Mouse (Mus musculus): Measurements from ENCODE around the gene Clca3a2. TPM values are rescaled to one million over a fixed set of nuclear protein-coding genes. Genes with fewer than 3 reads are reported as not detected.
"Not testable (repeated sequence)": the region's sequence is repeated elsewhere in the genome, so short reads cannot be mapped to it uniquely, and the experiment has no call there.

Gene Clca3a2
- polyA plus RNA-seq (2017; shearing (Covaris generic)), result not detected

DNA sequence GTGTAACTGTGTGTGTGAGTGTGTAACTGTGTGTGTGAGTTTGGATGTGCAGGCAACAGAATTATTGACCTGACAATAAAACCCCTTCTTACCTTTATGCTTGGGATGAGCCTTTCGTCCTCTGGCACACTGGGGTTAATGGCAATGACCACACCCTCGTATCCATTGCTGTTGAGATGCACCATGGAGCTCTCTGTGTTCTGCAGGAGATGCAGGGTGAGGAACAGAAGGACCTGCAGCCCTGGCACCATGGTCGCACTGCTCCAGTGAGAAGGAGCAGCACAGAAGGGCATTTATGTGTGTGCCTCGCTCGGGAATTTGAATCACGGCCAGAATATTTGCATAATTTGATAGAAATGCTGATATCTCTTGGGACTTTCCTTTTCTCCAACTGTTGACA, at the start of gene Clca3a2:
TSS of gene Clca3a2 (minus strand) at position 276 of the 400 bp plus-strand sequence.
- ATAC-seq, result not testable (repeated sequence)

DNA sequence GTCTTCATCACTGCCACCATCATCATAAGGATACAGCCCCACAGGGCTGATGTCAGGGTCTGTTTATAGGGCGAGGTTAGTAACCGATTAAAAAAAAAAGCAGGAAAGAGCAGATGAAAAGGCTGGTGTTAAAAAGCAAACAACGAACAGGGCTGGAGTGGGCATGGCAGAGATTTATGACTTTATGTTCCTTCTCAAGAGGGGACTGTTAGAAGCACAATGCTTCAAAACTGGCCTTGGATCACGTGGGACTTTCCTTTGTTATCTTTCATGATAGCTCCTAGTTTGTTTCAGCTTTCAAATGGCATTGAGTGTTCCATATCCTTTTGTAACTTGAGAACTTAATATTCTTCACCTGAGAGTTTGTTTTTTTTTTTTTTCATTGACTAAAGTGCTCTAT, 30.3 kb upstream of the Clca3a2 start:
- ATAC-seq, result no peak

DNA sequence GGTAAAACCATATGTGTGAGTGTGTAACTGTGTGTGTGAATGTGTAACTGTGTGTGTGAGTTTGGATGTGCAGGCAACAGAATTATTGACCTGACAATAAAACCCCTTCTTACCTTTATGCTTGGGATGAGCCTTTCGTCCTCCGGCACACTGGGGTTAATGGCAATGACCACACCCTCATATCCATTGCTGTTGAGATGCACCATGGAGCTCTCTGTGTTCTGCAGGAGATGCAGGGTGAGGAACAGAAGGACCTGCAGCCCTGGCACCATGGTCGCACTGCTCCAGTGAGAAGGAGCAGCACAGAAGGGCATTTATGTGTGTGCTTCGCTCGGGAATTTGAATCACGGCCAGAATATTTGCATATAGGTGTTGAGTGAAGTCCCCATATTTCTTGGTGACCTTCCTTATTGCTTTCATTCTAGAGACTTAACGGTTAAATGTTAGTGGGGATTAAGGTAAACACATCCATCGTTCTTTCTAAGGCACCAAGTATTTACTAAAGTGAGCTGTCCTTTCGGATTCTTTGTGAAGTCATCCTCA, 29.8 kb upstream of the Clca3a2 start, which contains the start of gene Clca3b:
TSS of gene Clca3b (minus strand) at position 344 of the 543 bp plus-strand sequence.
- ATAC-seq, result not testable (repeated sequence)

DNA sequence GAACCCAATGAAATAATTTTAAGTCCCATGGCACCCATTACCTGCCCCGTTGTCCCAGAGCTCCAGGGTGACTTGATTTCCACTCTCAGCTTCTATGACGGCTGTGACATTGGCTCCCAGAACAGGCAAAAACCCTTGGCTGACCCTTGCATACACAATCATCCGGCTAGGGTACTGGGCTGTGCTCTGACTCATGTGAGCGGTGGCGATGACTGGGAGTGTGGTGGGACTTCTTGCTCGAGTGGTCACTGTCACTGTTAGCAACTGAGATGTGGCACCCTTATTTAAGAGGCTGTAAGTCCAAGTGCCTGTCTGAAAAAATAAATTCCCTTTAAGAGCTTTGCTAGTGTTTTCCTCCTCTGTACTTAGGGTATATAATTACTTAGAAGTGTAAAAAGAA, 8.0 kb upstream of the Clca3a2 start:
- no peak for ATAC-seq

DNA sequence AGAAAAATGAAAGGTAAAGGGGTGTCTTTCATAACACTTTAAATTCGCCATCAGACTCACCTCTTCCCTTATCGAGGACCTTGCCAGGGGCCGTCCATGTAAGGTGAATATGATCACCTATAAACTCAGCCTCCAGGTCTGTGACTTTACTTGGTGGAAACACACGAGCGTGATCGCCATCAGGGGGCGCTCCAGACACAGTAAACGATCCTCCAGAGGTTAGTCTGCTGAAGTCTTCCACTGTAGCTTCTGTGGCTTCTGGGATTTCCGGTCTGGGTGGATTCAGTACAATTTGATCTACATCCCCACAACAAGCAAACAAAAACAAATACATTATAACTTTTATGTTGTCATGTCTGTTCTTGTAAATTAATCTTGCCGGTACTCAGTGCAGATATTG, 5.9 kb upstream of the Clca3a2 start:
- ATAC-seq, result peak; percentile 59

DNA sequence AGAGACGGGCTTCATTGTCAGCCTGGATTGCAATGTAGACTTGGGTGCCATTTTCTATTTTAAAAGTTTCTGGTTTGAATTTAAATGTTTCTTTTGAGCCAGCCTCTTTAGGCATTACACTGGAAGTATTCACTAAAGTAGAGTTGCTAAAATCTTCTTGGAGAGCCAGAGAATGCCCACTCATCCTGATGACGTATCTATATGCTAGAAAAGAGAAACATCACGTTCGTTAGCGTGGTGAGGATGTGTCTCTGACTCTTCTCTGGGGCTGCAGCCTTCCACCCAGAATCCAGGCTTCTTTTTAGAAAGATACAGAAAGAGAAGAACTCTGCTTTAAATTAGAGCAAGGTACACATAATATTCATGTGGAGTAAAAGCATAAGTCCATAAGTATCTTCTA, 4.0 kb upstream of the Clca3a2 start:
- no peak for ATAC-seq

DNA sequence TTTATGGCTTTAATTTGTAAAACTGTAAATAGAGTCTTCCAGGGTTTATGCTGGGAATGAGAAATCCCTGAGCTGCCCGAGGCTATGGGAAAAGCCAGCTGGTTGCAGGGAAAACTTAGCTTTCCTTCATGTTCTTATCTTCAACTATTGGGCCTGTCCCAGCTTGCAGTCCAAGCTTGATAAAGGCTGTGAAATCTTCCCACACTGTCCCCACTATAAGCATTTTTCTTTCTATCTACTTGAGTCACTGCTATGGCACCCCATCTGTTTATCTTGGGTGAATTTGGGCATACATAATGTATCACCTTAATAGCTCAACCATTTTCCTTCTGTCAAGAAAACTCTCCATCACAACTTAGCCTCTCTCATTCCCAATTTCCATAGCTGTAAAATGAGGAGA, 1.3 kb upstream of the Clca3a2 start:
- no peak for ATAC-seq

DNA sequence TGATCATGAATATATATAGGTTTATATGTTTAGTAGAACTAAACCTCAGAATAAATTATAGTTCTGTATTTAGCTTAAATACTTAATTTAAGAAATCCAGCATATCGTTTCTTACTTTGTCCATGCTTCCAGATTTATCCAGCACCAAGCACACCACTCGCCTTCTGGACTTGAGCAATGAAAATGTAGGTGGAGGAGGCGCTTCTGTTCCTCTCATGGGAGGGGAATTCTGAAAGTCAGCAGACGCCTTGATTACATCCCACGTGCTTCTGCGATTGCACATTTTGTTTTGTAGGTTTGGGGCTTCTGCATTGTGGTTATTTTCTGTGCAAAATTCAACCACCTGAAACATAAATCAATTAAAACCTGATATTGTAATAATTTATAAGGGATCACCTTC, 6.0 kb downstream of the Clca3a2 start:
- not testable (repeated sequence) for ATAC-seq

DNA sequence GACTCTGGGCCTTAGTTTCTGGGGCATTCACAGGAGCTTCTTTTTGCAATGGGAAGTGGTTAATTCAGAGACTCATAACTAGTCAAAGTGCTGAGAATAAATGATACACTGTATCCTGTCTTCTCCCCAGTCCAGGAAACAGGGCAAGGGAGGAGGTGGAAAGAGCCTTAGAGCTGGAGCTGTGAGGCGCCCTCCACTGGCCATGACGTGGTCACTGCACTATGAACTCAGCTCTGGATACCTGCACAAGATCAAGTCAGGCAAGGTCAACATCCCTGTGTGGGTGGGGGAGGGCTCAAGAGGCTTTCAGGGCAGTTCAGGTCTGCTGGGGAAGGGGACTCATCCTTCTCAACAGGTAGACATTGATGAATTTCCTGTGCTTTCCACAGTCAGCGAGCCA, 7.5 kb downstream of the Clca3a2 start:
- no peak for ATAC-seq

DNA sequence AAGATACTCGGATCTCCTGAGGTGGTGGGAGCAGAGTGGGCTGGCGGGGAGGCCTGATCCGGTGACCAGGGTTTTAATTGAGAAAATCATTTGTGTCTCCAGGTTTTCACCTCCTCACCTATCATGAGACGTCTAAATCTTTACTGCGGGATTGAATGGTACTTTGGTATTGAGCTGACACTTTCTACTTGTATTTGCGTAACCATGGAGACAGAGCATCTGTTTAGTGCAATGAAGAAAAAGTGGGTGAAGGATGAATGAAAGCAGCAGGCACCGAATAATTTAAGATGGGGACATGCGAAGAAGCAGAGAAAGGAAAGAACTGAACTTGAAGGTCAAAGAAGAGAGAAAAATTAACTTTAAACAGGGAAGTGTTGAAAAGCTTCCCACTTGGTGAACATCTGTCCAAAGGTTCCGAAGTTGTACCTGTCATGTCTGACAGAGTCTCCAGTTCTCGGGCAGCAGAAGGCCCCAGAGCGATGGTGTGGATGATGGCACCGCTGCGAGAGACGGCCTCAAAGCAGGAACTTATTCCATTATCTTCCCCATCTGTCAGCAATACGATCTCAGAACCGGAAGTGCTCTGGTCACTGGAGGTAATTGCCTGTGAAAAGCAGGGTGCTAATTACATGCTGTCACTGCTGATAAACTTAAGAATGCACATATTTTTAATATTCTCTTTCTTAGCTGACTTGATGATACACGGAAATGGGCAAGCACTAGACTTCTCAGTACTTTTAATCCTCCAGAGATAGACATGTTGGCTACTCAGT, 11.0 kb downstream of the Clca3a2 start:
- not testable (repeated sequence) for ATAC-seq

DNA sequence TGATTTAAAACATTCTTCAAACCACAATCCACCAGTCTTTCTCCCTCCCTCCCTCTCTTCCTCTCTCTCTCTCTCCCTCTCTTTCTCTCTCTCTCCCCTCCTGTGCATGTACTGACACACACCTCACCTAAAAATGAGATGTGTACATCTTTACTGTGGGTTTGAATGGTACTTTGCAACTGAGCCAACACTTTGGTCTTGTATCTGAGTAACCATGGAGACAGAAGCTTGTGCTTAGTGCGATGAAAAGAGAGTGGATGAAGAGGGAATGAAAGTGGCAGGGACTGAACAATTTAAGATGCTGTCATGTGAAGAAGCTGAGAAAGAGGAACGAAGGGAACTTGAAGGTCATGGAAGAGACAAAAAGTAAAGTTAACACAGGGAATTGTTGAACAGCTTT, 12.7 kb downstream of the Clca3a2 start:
- ATAC-seq, result not testable (repeated sequence)

DNA sequence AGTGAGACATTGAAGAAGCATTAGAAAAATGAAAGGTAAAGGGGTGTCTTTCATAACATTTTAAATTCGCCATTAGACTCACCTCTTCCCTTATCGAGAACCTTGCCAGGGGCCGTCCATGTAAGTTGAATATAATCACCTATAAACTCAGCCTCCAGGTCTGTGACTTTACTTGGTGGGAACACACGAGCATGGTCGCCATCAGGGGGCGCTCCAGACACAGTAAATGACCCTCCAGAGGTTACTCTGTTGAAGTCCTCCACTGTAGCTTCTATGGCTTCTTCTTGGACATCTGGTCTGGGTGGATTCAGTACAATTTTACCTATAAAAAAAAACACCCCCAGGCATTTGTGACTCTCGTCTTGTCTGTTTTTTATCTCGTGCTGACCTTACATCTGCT, 17.4 kb downstream of the Clca3a2 start:
- no peak for ATAC-seq

DNA sequence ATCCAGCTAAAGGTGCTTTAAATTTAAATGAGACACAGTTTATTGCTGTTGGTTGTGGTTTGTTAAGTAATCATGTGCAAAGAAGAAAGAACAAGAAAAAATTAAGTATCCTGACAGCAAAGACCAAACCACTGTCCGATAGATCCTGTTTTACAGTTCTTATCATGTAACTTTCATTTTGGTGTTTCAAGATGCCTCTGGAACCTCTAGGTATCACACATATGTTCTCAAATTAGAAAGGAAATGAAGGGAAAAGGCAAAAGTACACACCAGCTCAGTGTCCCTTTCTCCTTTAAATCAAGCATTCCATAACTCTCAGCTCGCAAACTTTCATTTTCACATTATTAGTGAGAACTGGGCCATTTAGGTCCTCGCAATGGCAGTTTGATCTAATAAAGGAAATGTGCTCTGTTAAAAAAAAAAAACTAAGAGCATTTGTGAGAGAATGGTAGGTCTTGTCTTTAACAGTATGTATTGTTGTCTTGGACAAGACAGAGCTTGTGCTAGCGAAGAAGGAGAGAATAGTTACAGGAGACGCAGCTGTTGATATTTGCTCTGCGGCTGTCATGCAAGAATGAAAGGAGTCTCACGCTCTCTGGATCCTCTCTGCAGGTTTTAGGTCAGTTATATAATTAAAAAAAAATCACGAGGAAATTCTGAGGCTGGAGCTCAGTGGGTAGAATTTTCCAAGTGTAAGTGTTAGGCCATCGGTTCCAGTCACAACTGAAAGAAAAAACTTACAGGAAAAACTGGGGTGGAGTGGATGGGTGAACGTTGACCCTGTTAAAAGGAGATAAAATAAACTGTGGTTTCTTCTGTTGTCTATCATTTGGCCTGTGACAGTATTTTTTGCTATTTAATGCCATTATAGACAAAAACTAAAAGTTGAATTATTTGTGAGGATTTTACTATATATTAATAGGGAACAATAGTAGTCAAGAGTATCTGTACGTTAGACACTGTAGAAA, 33.8 kb downstream of the Clca3a2 start:
- ATAC-seq, result no peak

DNA sequence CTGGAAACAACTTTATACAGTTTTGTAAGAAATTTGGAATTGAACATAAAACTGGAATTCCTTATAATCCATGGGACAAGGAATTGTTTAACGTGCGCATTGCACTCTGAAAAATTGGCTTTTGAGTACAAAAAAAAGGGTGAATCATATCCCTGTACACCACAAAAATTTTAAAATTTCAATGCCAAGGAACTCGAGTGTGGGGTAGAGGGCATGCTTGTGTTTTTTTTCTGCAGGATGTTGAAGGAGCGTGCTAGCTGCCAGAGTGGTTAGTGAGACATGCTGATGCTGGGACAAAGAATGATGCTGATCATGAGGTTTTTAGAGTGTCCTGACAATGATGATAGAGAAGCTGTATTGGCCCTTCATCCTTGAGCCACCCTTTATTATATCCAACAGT, 54.1 kb downstream of the Clca3a2 start:
- no peak for ATAC-seq

DNA sequence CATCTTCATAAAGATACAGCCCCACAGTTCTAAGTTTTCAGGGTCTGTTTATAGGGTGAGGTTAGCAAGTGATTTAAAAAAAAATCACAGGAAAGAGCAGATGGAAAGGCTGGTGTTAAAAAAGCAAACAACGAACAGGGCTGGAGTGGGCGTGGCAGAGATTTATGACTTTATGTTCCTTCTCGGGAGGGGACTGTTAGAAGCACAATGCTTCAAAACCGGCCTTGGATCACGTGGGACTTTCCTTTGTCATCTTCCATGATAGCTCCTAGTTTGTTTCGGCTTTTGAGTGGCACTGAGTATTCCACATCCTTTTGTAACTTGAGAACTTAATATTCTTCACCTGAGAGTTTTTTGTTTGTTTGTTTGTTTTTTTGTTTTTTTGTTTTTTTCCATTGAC, 57.8 kb downstream of the Clca3a2 start:
- no peak for ATAC-seq

DNA sequence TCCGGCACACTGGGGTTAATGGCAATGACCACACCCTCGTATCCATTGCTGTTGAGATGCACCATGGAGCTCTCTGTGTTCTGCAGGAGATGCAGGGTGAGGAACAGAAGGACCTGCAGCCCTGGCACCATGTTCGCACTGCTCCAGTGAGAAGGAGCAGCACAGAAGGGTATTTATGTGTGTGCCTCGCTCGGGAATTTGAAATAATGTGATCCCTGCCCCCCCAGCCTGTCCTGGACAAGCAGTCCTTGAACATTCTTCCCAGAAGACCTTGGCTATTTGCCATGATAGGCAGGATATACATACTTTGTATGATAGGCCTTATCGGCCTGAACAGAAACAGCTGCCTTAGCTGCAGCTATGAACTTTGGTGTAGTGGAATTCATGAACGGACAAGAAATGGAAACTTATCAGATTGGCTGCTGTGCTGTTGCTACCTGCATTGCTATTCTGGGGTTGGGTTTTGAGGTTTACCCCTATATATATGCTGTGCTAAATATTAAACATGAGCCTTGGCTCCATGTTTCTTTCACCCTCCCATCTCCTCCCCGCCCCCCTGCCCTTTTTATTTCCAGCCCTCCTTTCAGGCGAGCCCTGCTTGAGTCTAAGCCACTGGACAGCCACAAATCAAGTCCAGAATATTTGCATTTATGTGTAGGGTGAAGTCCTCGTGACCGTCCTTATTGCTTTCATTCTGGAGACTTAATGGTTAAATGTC, 58.5 kb downstream of the Clca3a2 start, which contains the start of gene Clca3a1:
TSS of gene Clca3a1 (minus strand) at position 386 of the 718 bp plus-strand sequence.
- no peak for ATAC-seq

DNA sequence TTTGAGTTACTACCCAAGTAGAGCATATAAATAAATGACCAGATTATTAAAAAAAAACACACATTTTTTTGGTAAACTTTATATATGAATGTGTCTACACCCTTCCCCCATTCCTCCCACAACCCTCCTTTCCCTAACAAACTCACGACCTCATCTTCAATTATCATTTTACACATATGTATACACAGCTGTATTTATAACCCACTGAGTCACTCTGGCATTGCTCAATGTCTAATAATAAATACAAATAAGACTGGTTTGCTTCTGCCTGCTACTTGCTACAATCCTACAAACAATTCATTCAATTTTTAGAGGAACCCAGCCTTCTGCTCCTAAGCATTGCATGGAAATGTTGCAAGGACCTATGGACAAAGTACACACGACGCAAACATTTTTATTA, 59.6 kb downstream of the Clca3a2 start:
- no peak for ATAC-seq

DNA sequence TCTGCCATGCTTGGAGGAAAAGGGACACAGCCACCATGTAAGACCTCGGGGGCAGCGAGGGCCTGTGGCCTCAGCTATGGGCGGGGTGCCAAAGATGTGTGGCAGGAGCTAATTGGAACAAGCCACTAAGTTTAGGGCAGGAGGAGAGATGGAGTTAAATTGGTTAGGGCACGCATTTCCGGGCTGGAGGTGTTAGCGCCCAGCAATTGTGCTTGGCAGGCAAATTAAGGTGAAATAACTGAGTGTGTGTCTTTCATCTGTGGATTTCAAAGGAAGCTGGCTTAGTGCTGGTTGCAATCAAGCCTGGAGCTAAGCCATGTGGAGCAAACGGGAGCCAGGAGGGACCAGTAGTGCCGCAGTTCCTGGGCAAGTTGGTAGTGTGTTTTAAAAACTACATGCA, 63.2 kb downstream of the Clca3a2 start:
- not testable (repeated sequence) for ATAC-seq

DNA sequence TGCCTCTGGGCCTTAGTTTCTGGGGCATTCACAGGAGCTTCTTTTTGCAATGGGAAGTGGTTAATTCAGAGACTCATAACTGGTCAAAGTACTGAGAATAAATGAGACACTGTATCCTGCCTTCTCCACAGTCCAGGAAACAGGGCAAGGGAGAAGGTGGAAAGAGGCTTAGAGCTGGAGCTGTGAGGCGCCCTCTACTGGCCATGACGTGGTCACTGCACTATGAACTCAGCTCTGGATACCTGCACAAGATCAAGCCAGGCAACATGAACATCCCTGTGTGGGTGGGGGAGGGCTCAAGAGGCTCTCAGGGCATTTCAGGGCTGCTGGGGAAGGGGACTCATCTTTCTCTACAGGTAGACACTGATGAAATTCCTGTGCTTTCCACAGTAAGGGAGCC, 66.2 kb downstream of the Clca3a2 start:
- ATAC-seq, result no peak

DNA sequence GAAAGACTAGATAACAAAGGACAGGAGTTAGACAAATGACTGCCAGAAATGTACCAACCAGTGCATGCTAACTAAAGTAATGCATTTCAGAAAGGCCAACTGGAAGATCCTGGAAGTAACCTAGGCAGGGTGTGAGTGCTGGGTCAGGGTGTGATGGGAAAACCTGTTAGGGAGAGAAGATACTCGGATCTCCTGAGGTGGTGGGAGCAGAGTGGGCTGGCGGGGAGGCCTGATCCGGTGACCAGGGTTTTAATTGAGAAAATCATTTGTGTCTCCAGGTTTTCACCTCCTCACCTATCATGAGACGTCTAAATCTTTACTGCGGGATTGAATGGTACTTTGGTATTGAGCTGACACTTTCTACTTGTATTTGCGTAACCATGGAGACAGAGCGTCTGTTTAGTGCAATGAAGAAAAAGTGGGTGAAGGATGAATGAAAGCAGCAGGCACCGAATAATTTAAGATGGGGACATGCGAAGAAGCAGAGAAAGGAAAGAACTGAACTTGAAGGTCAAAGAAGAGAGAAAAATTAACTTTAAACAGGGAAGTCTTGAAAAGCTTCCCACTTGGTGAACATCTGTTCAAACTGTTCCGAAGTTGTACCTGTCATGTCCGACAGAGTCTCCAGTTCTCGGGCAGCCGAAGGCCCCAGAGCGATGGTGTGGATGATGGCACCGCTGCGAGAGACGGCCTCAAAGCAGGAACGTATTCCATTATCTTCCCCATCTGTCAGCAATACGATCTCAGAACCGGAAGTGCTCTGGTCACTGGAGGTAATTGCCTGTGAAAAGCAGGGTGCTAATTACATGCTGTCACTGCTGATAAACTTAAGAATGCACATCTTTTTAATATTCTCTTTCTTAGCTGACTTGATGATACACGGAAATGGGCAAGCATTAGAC, 70.0 kb downstream of the Clca3a2 start:
- not testable (repeated sequence) for ATAC-seq

DNA sequence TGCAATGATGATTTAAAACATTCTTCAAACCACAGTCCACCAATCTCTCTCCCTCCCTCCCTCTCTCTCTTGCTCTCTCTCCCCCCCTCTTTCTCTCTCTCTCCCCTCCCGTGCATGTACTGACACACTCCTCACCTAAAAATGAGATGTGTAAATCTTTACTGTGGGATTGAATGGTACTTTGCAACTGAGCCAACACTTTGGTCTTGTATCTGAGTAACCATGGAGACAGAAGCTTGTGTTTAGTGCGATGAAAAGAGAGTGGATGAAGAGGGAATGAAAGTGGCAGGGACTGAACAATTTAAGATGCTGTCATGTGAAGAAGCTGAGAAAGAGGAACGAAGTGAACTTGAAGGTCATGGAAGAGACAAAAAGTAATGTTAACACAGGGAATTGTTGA, 71.6 kb downstream of the Clca3a2 start:
- not testable (repeated sequence) for ATAC-seq

Measured in activated CD4-positive, CD25-positive, alpha-beta regulatory T cell, adult 4 months (primary cell).